8 mouse cellular contexts compared by ENCODE assay signal in genomic region chr4:95966928-95967724, GRCm38 (mm10). TPM values are rescaled to one million over a fixed set of nuclear protein-coding genes. Genes with fewer than 3 reads are reported as not detected.
DNase-seq lines count a peak whose midpoint lies in the region; ATAC-seq and TF ChIP-seq lines count a peak whose summit lies in the region.

TSS of gene Hook1 (plus strand) at chr4:95967240.

- ATAC-seq in forebrain, embryonic 16.5 days: peak; percentile 98
- ATAC-seq in liver, embryonic 14.5 days (ENCODE audit: insufficient read depth): peak; percentile 99
- peak; percentile 100 for ATAC-seq in stomach, embryonic 14.5 days (ENCODE audit: insufficient number of reproducible peaks, insufficient read depth, low FRiP score, low read depth)

- no peak for TF ChIP-seq EP300 in liver, embryonic 14.5 days (IDR thresholded peaks at IDR 0.05; ENCODE audit: low read depth)

- TF ChIP-seq POLR2A in cerebellum, adult 2 months (IDR thresholded peaks at IDR 0.05; ENCODE audit: borderline replicate concordance, insufficient read depth, low read length): peak; percentile 96

- H3K27me3 ChIP-seq in cerebellum, adult 2 months (ENCODE audit: control insufficient read depth, insufficient read depth, low read length): no peaks in the 10 kb centered on the region
- no peaks in the 10 kb centered on the region for H3K27me3 ChIP-seq in forebrain, embryonic 16.5 days (replicated peaks; ENCODE audit: control insufficient read depth, insufficient read depth, low read length)
- H3K27me3 ChIP-seq in liver, embryonic 14.5 days (ENCODE audit: control insufficient read depth, insufficient read depth, low read length): no peaks in the 10 kb centered on the region; the same call in 1 of the 2 replicates
- no peaks in the 10 kb centered on the region for H3K27me3 ChIP-seq in stomach, embryonic 14.5 days (ENCODE audit: control insufficient read depth, insufficient read depth, low read length)

- TF ChIP-seq CTCF in cerebellum, adult 2 months (IDR thresholded peaks at IDR 0.05; ENCODE audit: borderline replicate concordance, insufficient read depth, low read depth, low read length): no peak
- no peak for TF ChIP-seq CTCF in liver, embryonic 14.5 days (IDR thresholded peaks at IDR 0.05; ENCODE audit: low read depth)

- H3K9ac ChIP-seq in forebrain, embryonic 16.5 days (replicated peaks; ENCODE audit: low read depth, low read length): peak within 1 kb of the TSS; percentile 89
- 0 out of 2 replicates have a peak within 1 kb of the TSS, but pooled peaks have one; percentile 10 for H3K9ac ChIP-seq in liver, embryonic 14.5 days (replicated peaks)
- peak within 1 kb of the TSS; percentile 22 for H3K9ac ChIP-seq in stomach, embryonic 14.5 days (replicated peaks; ENCODE audit: low read depth, low read length)

- intact Hi-C loops in heart, postnatal 14 days (cut with DNase I): no loop called here

- peak within 1 kb of the TSS; percentile 88 for H3K4me2 ChIP-seq in forebrain, embryonic 16.5 days (ENCODE audit: low read length)
- H3K4me2 ChIP-seq in liver, embryonic 14.5 days (ENCODE audit: low read depth): peak within 1 kb of the TSS; percentile 58
- H3K4me2 ChIP-seq in stomach, embryonic 14.5 days (replicated peaks; ENCODE audit: low read depth, low read length): peak within 1 kb of the TSS; percentile 77

- H3K4me1 ChIP-seq in cerebellum, adult 2 months (ENCODE audit: control insufficient read depth, insufficient read depth, low read length): no peaks in the 10 kb centered on the region; the same call in 1 of the 2 replicates
- peaks cover 5% of the 10 kb centered on the region for H3K4me1 ChIP-seq in forebrain, embryonic 16.5 days (replicated peaks; ENCODE audit: control insufficient read depth, insufficient read depth, low read length)
- peaks cover 0 to 3% of the 10 kb centered on the region in 2 experiments; a peak in 1 of 4 replicates for H3K4me1 ChIP-seq in liver, embryonic 14.5 days (replicated peaks; ENCODE audit: control insufficient read depth in 2 of 2, insufficient read depth in 2 of 2, low read length in 1 of 2)
- no peaks in the 10 kb centered on the region for H3K4me1 ChIP-seq in stomach, embryonic 14.5 days (ENCODE audit: control insufficient read depth, insufficient read depth, low read length)

- H3K9me3 ChIP-seq in forebrain, embryonic 16.5 days (ENCODE audit: control insufficient read depth, low read length): no peaks in the 10 kb centered on the region
- H3K9me3 ChIP-seq in liver, embryonic 14.5 days (ENCODE audit: control insufficient read depth, low read length): no peaks in the 10 kb centered on the region
- H3K9me3 ChIP-seq in stomach, embryonic 14.5 days (ENCODE audit: control insufficient read depth, low read depth, low read length): no peaks in the 10 kb centered on the region

- peak within 1 kb of the TSS; percentile 81 for H3K27ac ChIP-seq in cerebellum, adult 2 months (ENCODE audit: insufficient read depth, low read length)
- peak within 1 kb of the TSS; percentile 67 for H3K27ac ChIP-seq in forebrain, embryonic 16.5 days (ENCODE audit: low read length)
- H3K27ac ChIP-seq in liver, embryonic 14.5 days: no peak within 1 kb of the TSS
- H3K27ac ChIP-seq in stomach, embryonic 14.5 days (ENCODE audit: low read length): peak within 1 kb of the TSS; percentile 44; the same call in 1 of the 2 replicates

- peak; percentile 98 for DNase-seq in ES-CJ7 (ENCODE audit: low read depth, low spot score)
- DNase-seq in cerebellum, adult 2 months: peak; percentile 99 to 100
- peak; percentile 79 to 85 for DNase-seq in heart, postnatal 14 days
- DNase-seq in kidney, postnatal 4 days: peak; percentile 94 to 97
- DNase-seq in liver, embryonic 14.5 days (ENCODE audit: low read depth in 3 of 3, low spot score in 3 of 3): peak; percentile 62 to 73 (median 66)
- peak; percentile 88 for DNase-seq in neural tube, embryonic 10.5 days (ENCODE audit: extremely low spot score, low spot score)

- H3K4me3 ChIP-seq in cerebellum, adult 2 months (replicated peaks; ENCODE audit: insufficient read depth, low read depth, low read length): peak within 1 kb of the TSS; percentile 75
- H3K4me3 ChIP-seq in forebrain, embryonic 16.5 days (replicated peaks; ENCODE audit: low read length): peak within 1 kb of the TSS; percentile 88
- peak within 1 kb of the TSS; percentile 49 to 56 for H3K4me3 ChIP-seq in liver, embryonic 14.5 days (ENCODE audit: insufficient read depth in 1 of 2, low read depth in 2 of 2, low read length in 2 of 2)
- H3K4me3 ChIP-seq in stomach, embryonic 14.5 days (ENCODE audit: low read depth, low read length): peak within 1 kb of the TSS; percentile 57

- WGBS in cerebellum, adult 2 months: 1% methylated on average over 82 of the region's 82 CpGs
- WGBS in forebrain, embryonic 16.5 days: under 1% methylated on average over 73 of the region's 82 CpGs
- under 1% methylated on average over 70 of the region's 82 CpGs for WGBS in liver, embryonic 14.5 days (ENCODE audit: insufficient replicate concordance)
- WGBS in stomach, embryonic 14.5 days: under 1% methylated on average over 82 of the region's 82 CpGs

- no peaks in the 10 kb centered on the region for H3K36me3 ChIP-seq in forebrain, embryonic 16.5 days (ENCODE audit: control insufficient read depth, insufficient read depth)
- H3K36me3 ChIP-seq in liver, embryonic 14.5 days (replicated peaks; ENCODE audit: control insufficient read depth, insufficient read depth, low read depth): no peaks in the 10 kb centered on the region
- no peaks in the 10 kb centered on the region for H3K36me3 ChIP-seq in stomach, embryonic 14.5 days (ENCODE audit: control insufficient read depth, insufficient read depth, low read length)

RNA-seq across cellular contexts. Expression of gene Hook1, which starts in this region (rescaled TPM):
- 48.1 and 57.5 TPM in 2 replicates for polyA plus RNA-seq in cerebellum, adult 2 months (2012; rRNA removed)
- polyA plus RNA-seq in forebrain, embryonic 16.5 days (2015; fragmentation: Nextera tagmentation; extraction: Ambion mirVana): 51.2 and 56.7 TPM in 2 replicates
- 1 to 10 TPM; 5.3 to 6.4 TPM for total RNA-seq in heart, postnatal 14 days (2021)
- 2.9 and 4.7 TPM in 2 replicates for polyA plus RNA-seq in liver, embryonic 14.5 days (2012; rRNA removed)
- polyA plus RNA-seq in liver, embryonic 14.5 days (2014; fragmentation: Nextera tagmentation; extraction: Ambion mirVana): 5.7 TPM in 2 replicates
- 27.1 and 29.2 TPM in 2 replicates for polyA plus RNA-seq in stomach, embryonic 14.5 days (2014; fragmentation: Nextera tagmentation; extraction: Ambion mirVana)

Comparison
In these comparisons a context has a peak if more than half of its experiments do, and no peak if none do; other contexts are left out.
1. H3K9ac ChIP-seq: peak in every context shown above with its lines; median percentile 89 in forebrain, embryonic 16.5 days; 22 in stomach, embryonic 14.5 days; 10 in liver, embryonic 14.5 days.